Mouse (Mus musculus) ES-Bruce4 (cell line): ENCODE results near the gene Acsl1.

ENCODE experiments used
- CTCF ChIP-seq: IDR thresholded peaks from one replicate; pipeline ENCODE4 v1.8.1; 2011; ENCODE audit warnings: low read depth, low read length
- EP300 ChIP-seq: IDR thresholded peaks from 2 replicates; pipeline ENCODE4 v1.6.1; 2011; ENCODE audit warnings: low read depth, low read length; ENCODE audit not compliant: insufficient read depth
- POLR2A ChIP-seq: IDR thresholded peaks from one replicate; pipeline ENCODE4 v1.8.1; 2011; ENCODE audit warnings: low read length; ENCODE audit not compliant: insufficient read depth

GRCm38 (mm10) chr8:46427940-46428339, 42.9 kb upstream of the Acsl1 start:
- TF ChIP-seq CTCF (no peak), EP300 (no peak), POLR2A (no peak)
